Mouse (Mus musculus): Measurements from ENCODE around the gene Tnr.

GRCm38 (mm10) chr1:159816614-159817371 is 293.2 kb downstream of the Tnr start:
- TF ChIP-seq POLR2A (IDR thresholded peaks at IDR 0.05; ENCODE audit: extremely low read depth, insufficient read depth, low read length), result no peak
- TF ChIP-seq CTCF (IDR thresholded peaks at IDR 0.05; ENCODE audit: low read depth, low read length), result no peak

All from liver, adult 2 months (tissue).